Mouse (Mus musculus) small intestine, adult 2 months (tissue): Measurements from ENCODE around the gene Ntrk3. TPM values are rescaled to one million over a fixed set of nuclear protein-coding genes. Genes with fewer than 3 reads are reported as not detected.

Source experiments
- H3K27ac ChIP-seq: fragments of 200-500 bp; 2 replicates; pipeline ENCODE4 v1.5.1; 2012; ENCODE audit warnings: low read depth, low read length, control low read depth, inconsistent platforms; ENCODE audit not compliant: insufficient read depth
- H3K27me3 ChIP-seq: fragments of 200-500 bp; 2 replicates; pipeline ENCODE4 v1.6.1; 2012; ENCODE audit warnings: mild to moderate bottlenecking, moderate library complexity, low read length, inconsistent platforms; ENCODE audit not compliant: control insufficient read depth, insufficient read depth
- H3K36me3 ChIP-seq: fragments of 200-500 bp; 2 replicates; pipeline ENCODE4 v1.6.1; 2012; ENCODE audit warnings: mild to moderate bottlenecking, low read length, control low read depth, inconsistent platforms; ENCODE audit not compliant: control insufficient read depth, insufficient read depth
- H3K4me1 ChIP-seq: fragments of 200-500 bp; 2 replicates; pipeline ENCODE4 v1.6.1; 2012; ENCODE audit warnings: low read length, inconsistent platforms, mixed read lengths; ENCODE audit not compliant: control insufficient read depth, insufficient read depth, insufficient read length
- H3K4me3 ChIP-seq: fragments of 200-500 bp; 2 replicates; pipeline ENCODE4 v1.5.1; 2012; ENCODE audit warnings: low read depth, mild to moderate bottlenecking, control low read depth, inconsistent platforms, low read length, moderate library complexity
- CTCF ChIP-seq: fragments of 200-500 bp; IDR thresholded peaks from 2 replicates; pipeline ENCODE4 v1.5.1; 2012; ENCODE audit warnings: low read depth, mild to moderate bottlenecking, control low read depth, inconsistent platforms, low read length, moderate library complexity, mixed read lengths; ENCODE audit not compliant: insufficient replicate concordance, insufficient read length; ENCODE audit errors: extremely low read depth
- POLR2A ChIP-seq: fragments of 200-500 bp; IDR thresholded peaks from 2 replicates; pipeline ENCODE4 v1.6.1; 2012; ENCODE audit warnings: low read depth, mild to moderate bottlenecking, control low read depth, inconsistent platforms, low read length, moderate library complexity
- WGBS: fragments of 180-500 bp; shearing (Covaris S2); methylation state at CpG from one replicate; pipeline ENCODE4 v1.1.7; 2018; 5-methylcytosine and 5-hydroxymethylcytosine counted together
- polyA plus RNA-seq: library from polyadenylated mRNA; depleted of rRNA; stranded (reverse); fragments of >200 nt; gene quantifications from 2 replicates; pipeline ENCODE4 v1.2.3, GENCODE M21; 2012

The Ntrk3 gene
- polyA plus RNA-seq, 1 experiment: 0.61 TPM

- Histone ChIP-seq H3K4me1 (no peaks in the 10 kb centered on the region), H3K27ac (no peak overlapping the region), H3K27me3 (no peaks in the 10 kb centered on the region), H3K36me3 (no peaks in the 10 kb centered on the region), H3K4me3 (no peak overlapping the region)
- 54% methylated on average over 4 of the region's 4 CpGs for WGBS
- TF ChIP-seq CTCF (no peak), POLR2A (no peak)
These were observed 516.9 kb downstream of the Ntrk3 start for GRCm38 (mm10) chr7:78220949-78221348.

- H3K4me1 ChIP-seq: no peaks in the 10 kb centered on the region
- H3K27ac ChIP-seq: no peak overlapping the region
- WGBS: 30% methylated on average over 17 of the region's 17 CpGs
- no peaks in the 10 kb centered on the region for H3K27me3 ChIP-seq
- H3K4me3 ChIP-seq: no peak overlapping the region
- TF ChIP-seq CTCF (no peak), POLR2A (no peak)
- no peaks in the 10 kb centered on the region for H3K36me3 ChIP-seq
These were observed 546.7 kb downstream of the Ntrk3 start for GRCm38 (mm10) chr7:78190931-78191653.

GRCm38 (mm10) chr7:78185578-78185977 lies 552.2 kb downstream of the Ntrk3 start:
- no peaks in the 10 kb centered on the region for H3K27me3 ChIP-seq
- WGBS: 46% methylated on average over 4 of the region's 4 CpGs
- H3K36me3 ChIP-seq: no peaks in the 10 kb centered on the region
- no peak overlapping the region for H3K4me3 ChIP-seq
- no peaks in the 10 kb centered on the region for H3K4me1 ChIP-seq
- no peak overlapping the region for H3K27ac ChIP-seq
- TF ChIP-seq POLR2A: no peak

GRCm38 (mm10) chr7:78183396-78183795 lies 554.4 kb downstream of the Ntrk3 start:
- H3K4me1 ChIP-seq: no peaks in the 10 kb centered on the region
- no peak overlapping the region for H3K4me3 ChIP-seq
- no peaks in the 10 kb centered on the region for H3K27me3 ChIP-seq
- no peak overlapping the region for H3K27ac ChIP-seq
- H3K36me3 ChIP-seq: no peaks in the 10 kb centered on the region
- 30% methylated on average over 1 of the region's 1 CpGs for WGBS
- TF ChIP-seq CTCF: no peak
- TF ChIP-seq POLR2A: no peak

- 73% methylated on average over 4 of the region's 4 CpGs for WGBS
- no peak overlapping the region for H3K4me3 ChIP-seq
- H3K36me3 ChIP-seq: no peaks in the 10 kb centered on the region
- no peaks in the 10 kb centered on the region for H3K27me3 ChIP-seq
- TF ChIP-seq CTCF (no peak), POLR2A (no peak)
- H3K4me1 ChIP-seq: no peaks in the 10 kb centered on the region
- no peak overlapping the region for H3K27ac ChIP-seq
These were observed 557.7 kb downstream of the Ntrk3 start for GRCm38 (mm10) chr7:78179996-78180665.

- H3K36me3 ChIP-seq: no peaks in the 10 kb centered on the region
- TF ChIP-seq POLR2A (no peak), CTCF (no peak)
- H3K4me1 ChIP-seq: no peaks in the 10 kb centered on the region
- H3K27ac ChIP-seq: no peak overlapping the region
- no peaks in the 10 kb centered on the region for H3K27me3 ChIP-seq
- no peak overlapping the region for H3K4me3 ChIP-seq
- WGBS: 67% methylated on average over 5 of the region's 5 CpGs
These were observed 565.4 kb downstream of the Ntrk3 start for GRCm38 (mm10) chr7:78172267-78172955.

- no peak overlapping the region for H3K27ac ChIP-seq
- WGBS: 32% methylated on average over 1 of the region's 1 CpGs
- H3K4me3 ChIP-seq: no peak overlapping the region
- no peaks in the 10 kb centered on the region for H3K27me3 ChIP-seq
- TF ChIP-seq POLR2A (no peak), CTCF (no peak)
- no peaks in the 10 kb centered on the region for H3K4me1 ChIP-seq
- H3K36me3 ChIP-seq: no peaks in the 10 kb centered on the region
These were observed 572.3 kb downstream of the Ntrk3 start for GRCm38 (mm10) chr7:78165466-78165865.
